Mouse (Mus musculus) heart, postnatal 0 days (tissue): Measurements from ENCODE around the gene Lsm14b.

Experiments
- CTCF ChIP-seq: IDR thresholded peaks from 2 replicates; pipeline ENCODE4 v1.5.1; 2016; ENCODE audit warnings: antibody characterized with exemption, control low read depth, low read depth
- EP300 ChIP-seq: IDR thresholded peaks from 2 replicates; pipeline ENCODE4 v1.6.1; 2016; ENCODE audit warnings: antibody characterized with exemption, low read depth

DNA sequence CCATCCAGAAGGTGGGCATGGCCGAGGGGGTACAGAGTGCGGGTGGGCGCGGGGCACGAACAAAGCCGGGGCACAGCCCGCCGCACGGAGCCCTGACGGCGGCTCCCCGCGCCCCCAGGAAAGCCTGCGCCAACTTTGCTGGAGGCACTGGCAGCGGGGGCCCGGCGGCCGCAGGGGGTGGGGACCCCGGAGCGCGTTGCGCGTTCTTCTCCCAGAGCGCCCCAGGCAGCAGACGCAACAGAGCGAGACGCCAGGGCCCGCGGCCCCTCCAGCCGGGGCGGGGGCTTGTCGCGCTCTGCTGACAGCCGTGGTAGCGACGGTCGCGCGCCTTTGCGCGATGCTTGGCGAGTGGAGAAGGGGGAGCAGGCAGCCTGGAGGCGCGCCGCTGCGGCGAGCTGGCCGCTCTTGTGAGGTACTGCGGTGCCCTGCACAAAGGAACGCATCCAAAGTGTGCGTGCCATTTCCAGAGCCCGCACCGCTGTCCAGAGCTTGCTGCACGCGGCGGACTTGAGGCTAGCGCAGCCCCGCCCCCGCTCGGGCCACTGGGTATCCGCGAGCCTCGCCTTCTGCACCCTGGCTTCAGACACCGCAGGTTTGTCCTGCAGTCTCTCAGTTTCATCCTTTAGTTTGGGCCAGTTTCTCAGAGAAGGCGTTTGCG lies 18.2 kb downstream of the Lsm14b start:
- TF ChIP-seq CTCF (no peak), EP300 (no peak)
